Mouse (Mus musculus): ENCODE data around the gene Pop5. TPM values are rescaled to one million over a fixed set of nuclear protein-coding genes. Genes with fewer than 3 reads are reported as not detected.

Gene Pop5
- polyA plus RNA-seq, 1 experiment, result 79.9 TPM

DNA sequence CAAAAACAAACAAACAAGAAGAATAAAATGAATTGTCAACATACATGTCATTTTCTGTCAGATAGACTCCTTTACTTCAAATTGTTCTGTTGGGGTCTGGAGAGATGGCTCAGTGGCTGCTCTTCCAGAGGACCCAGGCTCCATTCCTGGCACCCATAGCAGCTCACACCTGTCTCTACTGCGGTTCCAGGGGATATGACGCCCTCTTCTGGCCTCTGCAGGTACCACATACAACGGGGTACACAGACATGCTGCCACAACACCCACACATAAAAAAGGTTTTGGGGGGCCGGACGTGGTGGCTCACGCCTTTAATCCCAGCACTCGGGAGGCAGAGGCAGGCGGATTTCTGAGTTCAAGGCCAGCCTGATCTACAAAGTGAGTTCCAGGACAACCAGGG lies 58.5 kb downstream of the Pop5 start:
- Histone ChIP-seq H3K27ac (ENCODE audit: insufficient read depth, low read length) (no peak overlapping the region), H3K9me3 (replicated peaks; ENCODE audit: control insufficient read depth, insufficient read depth, low read length, poor library complexity, severe bottlenecking) (no peaks in the 10 kb centered on the region), H3K9ac (ENCODE audit: low read depth, poor library complexity, severe bottlenecking) (no peak overlapping the region), H3K4me3 (ENCODE audit: low read depth, low read length) (no peak overlapping the region), H3K27me3 (ENCODE audit: control insufficient read depth, insufficient read depth, low read length, poor library complexity, severe bottlenecking) (no peaks in the 10 kb centered on the region), H3K36me3 (ENCODE audit: control insufficient read depth, insufficient read depth, low read length, poor library complexity, severe bottlenecking) (peaks cover 32% of the 10 kb centered on the region), H3K4me1 (ENCODE audit: control insufficient read depth, insufficient read depth, low read length) (no peaks in the 10 kb centered on the region)
- TF ChIP-seq POLR2A (IDR thresholded peaks at IDR 0.05; ENCODE audit: insufficient read depth, low read length), result no peak
- TF ChIP-seq CTCF (IDR thresholded peaks at IDR 0.05; ENCODE audit: low read depth, low read length), result peak; percentile 69

Other genes starting within 250 kb of the Pop5 start
- 69.2 and 80.9 TPM in 2 replicates for gene Sppl3, start 224.7 kb upstream of the Pop5 start, polyA plus RNA-seq (2011; ENCODE audit: insufficient read depth, insufficient read length, low read depth, missing spikeins)
- not detected in 2 replicates for gene Gm10401, start 137.5 kb upstream of the Pop5 start, polyA plus RNA-seq (2011; ENCODE audit: insufficient read depth, insufficient read length, low read depth, missing spikeins)
- gene Acads, start 116.5 kb upstream of the Pop5 start, polyA plus RNA-seq (2011; ENCODE audit: insufficient read depth, insufficient read length, low read depth, missing spikeins), result 44.8 and 52.1 TPM in 2 replicates
- gene Unc119b, start 100.9 kb upstream of the Pop5 start, polyA plus RNA-seq (2011; ENCODE audit: insufficient read depth, insufficient read length, low read depth, missing spikeins), result 35.5 and 36.9 TPM in 2 replicates
- 137 and 139 TPM in 2 replicates for gene Mlec, start 77.7 kb upstream of the Pop5 start, polyA plus RNA-seq (2011; ENCODE audit: insufficient read depth, insufficient read length, low read depth, missing spikeins)
- 8.1 and 11.4 TPM in 2 replicates for gene Cabp1, start 41.5 kb upstream of the Pop5 start, polyA plus RNA-seq (2011; ENCODE audit: insufficient read depth, insufficient read length, low read depth, missing spikeins)
- gene Rnf10, start 37.1 kb downstream of the Pop5 start, polyA plus RNA-seq (2011; ENCODE audit: insufficient read depth, insufficient read length, low read depth, missing spikeins), result 180 and 185 TPM in 2 replicates
- gene Coq5, start 43.8 kb downstream of the Pop5 start, polyA plus RNA-seq (2011; ENCODE audit: insufficient read depth, insufficient read length, low read depth, missing spikeins), result 28.3 and 35.9 TPM in 2 replicates
- 556 and 609 TPM in 2 replicates for gene Dynll1, start 65.2 kb downstream of the Pop5 start, polyA plus RNA-seq (2011; ENCODE audit: insufficient read depth, insufficient read length, low read depth, missing spikeins)
- 107 and 111 TPM in 2 replicates for gene Srsf9, start 91.3 kb downstream of the Pop5 start, polyA plus RNA-seq (2011; ENCODE audit: insufficient read depth, insufficient read length, low read depth, missing spikeins)
- gene Gatc, start 105.3 kb downstream of the Pop5 start, polyA plus RNA-seq (2011; ENCODE audit: insufficient read depth, insufficient read length, low read depth, missing spikeins), result 12.9 and 17.3 TPM in 2 replicates
- 21.6 and 22.9 TPM in 2 replicates for gene Triap1, start 105.4 kb downstream of the Pop5 start, polyA plus RNA-seq (2011; ENCODE audit: insufficient read depth, insufficient read length, low read depth, missing spikeins)
- gene Cox6a1, start 113.1 kb downstream of the Pop5 start, polyA plus RNA-seq (2011; ENCODE audit: insufficient read depth, insufficient read length, low read depth, missing spikeins), result 319 and 337 TPM in 2 replicates
- 48.7 and 49.2 TPM in 2 replicates for gene Msi1, start 193.8 kb downstream of the Pop5 start, polyA plus RNA-seq (2011; ENCODE audit: insufficient read depth, insufficient read length, low read depth, missing spikeins)
- gene Pla2g1b, start 230.4 kb downstream of the Pop5 start, polyA plus RNA-seq (2011; ENCODE audit: insufficient read depth, insufficient read length, low read depth, missing spikeins), result 55.4 and 63.2 TPM in 2 replicates
- 22.2 and 28.3 TPM in 2 replicates for gene Sirt4, start 248.9 kb downstream of the Pop5 start, polyA plus RNA-seq (2011; ENCODE audit: insufficient read depth, insufficient read length, low read depth, missing spikeins)

All from ES-Bruce4 (cell line).